Mouse (Mus musculus) cerebellum, postnatal 10 days (tissue): ENCODE results near the gene Hs3st1.
A peak's percentile ranks its signal among the peaks of the same experiment; 100 is the strongest.

Experiments used
- DNase-seq, 2 experiments: peaks; one replicate each; pipeline ENCODE4 v3.0.0; 2021; ENCODE audit warnings: mixed read lengths in 2 of 2

Gene Hs3st1

DNA sequence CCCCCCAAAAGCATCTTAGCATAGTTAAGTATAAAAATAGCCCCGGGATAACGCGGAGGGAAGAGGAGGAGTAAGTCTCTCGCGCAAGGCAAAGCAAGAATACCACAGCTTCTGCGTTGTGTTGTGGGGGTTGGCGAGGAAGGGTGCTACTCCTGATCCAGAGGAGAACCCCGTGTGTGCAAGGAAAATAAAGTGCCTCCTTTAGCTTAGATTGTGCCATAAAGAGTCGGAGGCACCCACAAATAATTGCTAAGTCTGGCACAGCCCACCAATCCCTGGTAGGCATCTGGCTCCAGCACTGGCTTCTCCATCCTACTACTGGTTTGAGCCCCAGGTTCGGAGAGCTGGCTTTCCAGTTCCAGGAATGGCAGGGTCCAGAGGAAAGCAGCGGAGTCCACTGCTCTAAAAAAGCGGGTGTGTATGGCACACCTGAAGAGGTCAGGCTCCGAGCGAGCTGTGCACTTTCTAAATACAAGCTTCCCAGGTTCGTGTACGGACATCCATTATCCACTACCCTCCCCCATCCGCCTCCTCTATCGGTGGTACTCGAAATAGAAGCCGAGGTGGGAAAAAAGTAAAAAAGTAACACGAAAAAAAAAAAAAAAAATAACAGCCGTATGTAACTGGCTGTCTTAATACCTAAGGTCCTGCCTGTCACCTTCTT lies 111.9 kb downstream of the Hs3st1 start:
- DNase-seq: peak; percentile 48 to 69

- no peak for DNase-seq
These were observed 113.0 kb downstream of the Hs3st1 start for GRCm38 (mm10) chr5:39642222-39642770.

DNA sequence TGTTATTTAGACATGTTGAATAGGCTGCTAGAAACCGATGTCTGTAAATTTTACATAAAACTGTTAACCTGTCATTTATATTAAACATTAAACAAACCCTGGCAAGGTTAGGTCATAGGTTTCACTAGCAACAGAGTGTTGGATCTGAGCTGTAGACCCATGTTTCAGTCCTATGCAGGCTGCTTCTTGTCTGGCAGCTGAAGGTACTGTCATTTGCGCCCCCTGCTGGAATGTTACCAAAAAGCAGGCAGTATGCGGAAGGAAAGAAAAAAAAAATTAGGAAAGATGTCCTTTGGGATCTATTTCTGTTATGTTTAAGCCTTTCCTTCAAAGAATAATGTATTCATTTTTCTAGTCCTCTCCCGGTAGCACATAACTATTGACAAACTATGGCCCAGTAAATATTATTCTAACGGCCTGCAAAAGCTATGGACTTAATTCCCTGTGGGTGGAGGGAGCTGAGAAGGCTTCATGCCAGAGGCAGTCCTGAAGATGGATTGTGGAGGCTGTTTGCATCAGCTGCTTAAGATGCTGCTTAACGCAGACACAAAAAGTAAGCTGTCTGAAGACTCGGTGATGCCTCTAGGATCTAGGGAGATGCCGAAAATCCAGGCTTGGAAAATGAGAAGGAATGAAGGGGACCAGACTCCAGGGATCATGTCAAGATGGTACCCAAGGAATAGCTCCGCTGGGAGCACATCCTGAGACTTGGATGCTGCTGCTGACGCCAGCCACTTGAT lies 115.7 kb downstream of the Hs3st1 start:
- DNase-seq: peak; percentile 89 to 93

GRCm38 (mm10) chr5:39638926-39639325 lies 116.3 kb downstream of the Hs3st1 start:
- no peak for DNase-seq

DNA sequence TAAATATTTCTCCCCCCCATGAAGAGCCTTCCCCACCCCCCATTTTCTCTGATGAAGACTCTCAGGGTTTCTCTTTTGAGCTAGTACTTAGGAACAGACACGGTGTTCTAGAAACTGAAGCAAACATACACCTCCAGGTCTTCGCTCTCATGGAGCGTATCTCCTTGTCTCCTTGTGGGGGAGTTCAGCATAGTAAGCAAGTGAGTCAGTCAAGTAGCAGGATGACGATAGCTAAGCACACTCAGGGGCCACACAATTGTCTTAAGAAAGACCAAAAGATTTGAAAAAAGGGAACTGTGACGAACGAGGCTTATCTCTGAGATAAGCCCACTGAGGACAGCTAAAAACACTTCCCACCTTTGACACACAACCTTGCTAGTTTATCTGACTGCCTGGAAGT lies 117.4 kb downstream of the Hs3st1 start:
- no peak for DNase-seq

GRCm38 (mm10) chr5:39636090-39636489 lies 119.2 kb downstream of the Hs3st1 start:
- no peak for DNase-seq

- DNase-seq: no peak
These were observed 120.8 kb downstream of the Hs3st1 start for GRCm38 (mm10) chr5:39634300-39635047.

GRCm38 (mm10) chr5:39633206-39633605 lies 122.1 kb downstream of the Hs3st1 start:
- peak; percentile 25 to 32 for DNase-seq

DNA sequence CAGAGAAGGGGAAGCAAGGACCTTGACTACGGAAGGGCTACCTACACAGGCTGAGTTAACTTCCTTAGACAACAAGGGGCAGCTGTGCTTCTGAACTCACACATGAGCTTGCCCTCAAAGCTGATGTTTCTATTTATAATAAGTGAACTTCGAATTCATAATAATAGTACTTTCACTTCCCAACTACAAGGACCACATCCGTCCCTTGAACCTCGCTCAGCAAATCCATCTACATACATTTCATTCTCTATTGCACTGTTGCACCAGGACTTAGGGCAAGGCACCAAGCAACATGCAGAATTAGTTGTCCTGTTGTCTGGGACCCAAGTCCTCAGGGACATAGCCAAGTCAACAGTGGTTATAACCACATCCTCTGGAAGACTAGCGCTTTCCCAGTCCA lies 124.4 kb downstream of the Hs3st1 start:
- no peak for DNase-seq

DNA sequence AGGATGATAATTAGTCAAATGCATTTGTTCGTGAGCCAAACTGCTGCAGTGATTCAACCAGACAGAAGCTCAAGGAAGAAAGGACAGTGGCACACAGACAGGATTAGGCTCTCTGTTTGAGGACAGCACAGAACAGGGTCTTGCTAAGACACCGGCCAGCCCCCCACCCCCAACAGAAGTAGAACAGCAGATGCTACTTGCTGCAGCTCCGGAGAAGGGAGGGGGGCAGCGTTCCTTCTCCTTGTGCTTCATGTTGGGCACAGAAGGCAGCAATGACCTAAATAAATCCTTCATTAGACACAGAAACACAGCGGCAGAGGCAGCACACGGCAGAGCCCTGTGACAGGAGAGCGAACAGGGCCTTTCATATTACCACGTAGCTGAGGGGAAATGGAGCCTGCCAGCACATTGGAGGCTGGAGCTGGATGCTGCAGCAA lies 130.2 kb downstream of the Hs3st1 start:
- DNase-seq: peak; percentile 79 to 80

DNA sequence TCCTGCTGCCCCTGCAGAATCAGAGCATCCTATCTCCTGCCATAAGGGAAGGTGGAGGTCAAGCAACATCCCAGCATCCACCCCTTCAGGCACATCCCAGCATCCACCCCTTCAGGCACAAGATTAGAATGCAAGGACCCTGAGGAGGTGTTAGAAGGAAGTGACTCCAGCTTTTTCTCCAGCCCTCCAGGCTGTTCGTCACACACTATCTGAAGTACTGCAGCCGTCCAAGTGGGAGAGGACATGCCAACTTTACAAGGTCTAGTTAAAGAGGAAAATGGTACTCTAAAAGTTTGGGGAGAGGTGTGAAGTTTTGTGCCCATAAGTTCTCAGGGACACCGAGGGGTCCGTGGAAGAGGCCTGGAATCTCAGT lies 131.1 kb downstream of the Hs3st1 start:
- no peak for DNase-seq

DNA sequence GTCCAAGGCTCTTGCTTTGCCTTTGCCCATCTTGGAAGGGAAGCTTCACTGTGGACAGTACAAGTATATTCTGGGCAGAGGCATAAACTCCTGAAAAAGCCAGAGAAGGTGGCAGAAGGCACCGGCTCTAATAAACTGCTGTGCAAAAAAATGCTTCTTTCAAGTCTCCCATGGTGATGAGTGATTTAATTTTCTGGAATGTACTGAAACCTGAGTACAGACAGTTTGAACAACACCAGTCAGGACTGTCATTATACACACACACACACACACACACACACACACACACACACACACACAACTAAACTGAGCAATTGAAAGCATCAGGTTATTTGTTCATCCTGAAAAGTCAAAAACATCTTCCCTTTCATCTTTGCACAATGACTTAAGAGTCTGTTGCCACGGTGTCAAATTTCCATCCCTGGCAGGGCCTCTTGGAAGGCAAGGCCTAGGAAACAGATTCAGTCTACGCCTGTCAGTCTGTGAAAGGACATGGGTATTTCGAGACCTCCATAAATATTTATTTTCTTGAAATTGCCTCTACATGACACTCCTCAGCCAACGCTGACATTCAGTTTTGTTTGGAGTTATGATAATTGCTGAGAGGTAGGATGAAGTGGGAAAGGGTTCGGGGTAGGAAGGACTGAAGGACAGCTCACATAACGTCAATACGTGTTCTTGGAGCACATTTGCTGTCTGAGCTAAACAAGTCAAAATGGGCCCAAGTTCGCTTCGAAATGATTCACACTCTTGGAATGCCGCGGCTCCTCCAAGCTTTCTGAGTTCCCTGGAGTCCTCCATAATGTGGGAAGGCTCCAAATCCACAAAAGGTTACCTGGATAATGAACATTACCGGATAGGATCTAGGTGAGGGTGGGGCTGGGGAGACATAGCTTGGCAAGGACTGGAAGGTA lies 131.7 kb downstream of the Hs3st1 start:
- DNase-seq: no peak

GRCm38 (mm10) chr5:39620206-39620866 lies 134.9 kb downstream of the Hs3st1 start:
- peak; percentile 79 to 86 for DNase-seq

DNA sequence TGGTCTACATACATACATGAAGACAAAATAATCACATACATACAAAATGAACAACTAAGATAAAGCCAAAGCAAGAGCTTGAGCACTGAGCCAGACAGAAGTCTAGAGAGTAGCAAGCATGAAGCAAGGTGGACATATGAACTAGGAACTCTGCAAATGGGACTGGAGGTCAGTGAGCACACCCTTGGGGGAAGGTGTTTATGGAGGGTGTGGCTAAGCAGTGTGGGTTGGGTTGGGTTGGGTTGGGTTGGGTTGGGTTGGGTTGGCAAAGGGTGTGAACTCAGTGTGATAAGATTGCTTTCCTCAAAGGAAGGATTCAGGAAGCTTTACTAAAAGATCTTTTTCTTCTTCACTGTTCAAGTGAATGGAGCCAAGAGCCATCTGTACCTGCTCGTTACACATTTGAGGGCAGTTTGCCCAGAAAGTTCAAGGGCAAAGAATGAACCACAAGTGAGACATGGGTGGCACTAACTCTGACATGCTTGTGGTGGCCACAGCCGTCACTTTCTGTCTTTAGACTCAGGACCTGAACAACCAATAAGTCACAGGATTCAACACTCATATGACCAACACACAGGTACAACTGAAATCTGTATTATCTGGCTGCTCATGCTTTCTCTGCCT lies 137.8 kb downstream of the Hs3st1 start:
- DNase-seq: peak in 1 of 2 experiments; percentile 18

- no peak for DNase-seq
These were observed 140.1 kb downstream of the Hs3st1 start for GRCm38 (mm10) chr5:39615202-39615601.

DNA sequence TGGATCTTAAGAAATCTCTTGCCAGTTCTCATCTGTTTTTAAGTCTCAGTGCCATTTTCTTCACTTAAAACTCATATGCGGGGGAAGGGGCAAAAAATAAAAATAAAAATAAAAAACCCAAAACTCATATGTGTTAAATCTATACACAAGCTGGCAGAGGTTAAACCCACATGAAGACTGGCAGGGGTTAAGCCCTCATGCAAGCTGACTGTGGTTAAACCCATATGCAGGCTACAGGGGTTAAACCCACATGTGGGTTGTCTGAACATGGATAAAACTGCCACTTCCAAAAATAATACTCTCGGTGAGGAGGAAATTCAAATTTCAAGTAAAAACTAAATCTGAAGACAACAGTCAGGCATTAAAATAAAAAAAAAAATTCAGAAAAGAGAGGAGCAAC lies 141.7 kb downstream of the Hs3st1 start:
- no peak for DNase-seq

DNA sequence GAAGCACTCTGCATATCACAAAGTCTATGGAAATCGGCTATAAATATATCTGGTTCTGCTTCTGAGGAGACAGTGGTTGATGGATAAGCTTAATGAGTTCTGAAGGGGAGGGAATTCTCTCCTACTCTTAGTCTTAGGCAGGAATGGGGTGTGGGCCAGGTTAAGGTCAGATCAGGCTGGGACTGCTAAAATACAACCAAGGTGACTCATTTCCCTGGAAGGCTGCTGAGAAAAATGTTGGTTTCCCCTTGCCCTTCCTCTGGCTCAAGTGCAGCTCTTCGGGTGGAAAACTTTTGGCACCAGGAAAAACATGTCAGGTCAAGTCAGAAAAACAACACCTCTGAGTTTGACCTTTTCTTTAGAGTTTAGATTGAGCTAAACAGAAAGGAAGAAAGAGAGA lies 143.0 kb downstream of the Hs3st1 start:
- no peak for DNase-seq

DNA sequence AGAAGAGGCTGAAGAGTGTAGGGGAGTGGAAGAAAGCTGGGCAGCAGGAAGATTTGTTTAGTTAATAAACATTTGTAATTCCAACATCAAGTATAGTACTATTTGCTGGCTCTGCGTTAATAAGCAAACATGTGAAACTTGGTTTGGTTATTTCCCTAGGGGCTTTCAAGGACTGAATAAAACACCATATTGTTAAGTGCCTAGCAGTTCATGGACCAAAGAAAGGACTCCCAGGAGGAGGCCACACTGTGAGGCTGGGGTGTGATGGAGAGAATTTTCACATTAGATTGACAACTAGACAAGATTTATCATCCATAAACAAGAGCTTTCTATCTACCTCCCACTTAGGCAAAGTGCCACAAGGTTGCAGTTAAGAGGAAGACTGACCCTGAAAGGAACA lies 147.0 kb downstream of the Hs3st1 start:
- DNase-seq: no peak

DNA sequence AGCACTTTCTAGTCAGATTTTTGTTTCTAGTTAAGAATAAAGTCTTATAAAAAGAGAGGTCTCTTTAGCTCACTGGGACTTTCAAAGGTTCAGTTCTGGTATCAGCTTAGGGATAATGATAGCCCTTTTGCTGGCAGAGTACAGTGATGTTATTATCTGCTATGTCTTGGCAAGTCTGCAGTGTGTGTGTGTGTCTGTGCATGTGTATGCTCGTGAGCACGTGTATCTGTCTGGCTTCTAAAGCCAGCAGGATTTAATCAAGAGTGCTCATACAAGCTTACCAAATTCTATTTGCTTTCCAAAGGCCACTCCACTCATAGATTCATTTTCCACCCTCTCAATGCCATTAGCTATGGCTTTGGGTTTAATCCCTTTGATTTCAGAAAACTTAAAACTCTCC lies 160.5 kb downstream of the Hs3st1 start:
- peak; percentile 23 to 25 for DNase-seq
